Mouse (Mus musculus): ENCODE data around the gene Kcnj3.

DNA sequence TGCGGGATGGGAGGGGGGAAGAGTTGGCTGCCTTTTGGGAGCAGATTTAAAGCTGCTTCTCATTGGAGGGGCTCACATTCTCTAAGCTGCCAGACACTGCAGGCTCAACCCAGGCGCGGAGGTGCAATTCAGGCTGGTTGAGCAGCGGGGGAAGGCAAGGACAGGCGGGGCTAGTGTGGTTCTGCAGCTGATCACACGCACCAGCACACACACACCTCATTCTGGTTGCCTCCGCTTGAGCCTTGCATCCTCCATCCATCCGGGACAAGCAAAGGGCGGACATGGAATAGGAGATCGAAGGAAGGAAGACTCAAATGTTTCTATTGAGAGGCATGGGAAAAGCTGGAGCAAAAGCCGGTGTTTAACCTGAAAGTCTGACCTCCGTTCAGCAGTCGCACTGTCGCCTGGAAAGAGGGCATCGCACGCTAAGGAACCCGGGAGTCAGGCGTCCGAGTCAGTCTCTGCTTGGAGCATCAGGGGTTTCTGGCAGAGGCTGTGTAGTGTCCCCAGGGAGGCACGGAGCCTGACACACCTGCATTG lies at the start of gene Kcnj3:
- TF ChIP-seq CTCF (IDR thresholded peaks at IDR 0.05; ENCODE audit: insufficient read depth, low read length) (no peak), POLR2A (IDR thresholded peaks at IDR 0.05; ENCODE audit: borderline replicate concordance, extremely low read depth, low read depth, low read length) (no peak)
